21 mouse cellular contexts compared by ENCODE assay signal in genomic region chr10:12803939-12804338, GRCm38 (mm10).
"Had no signal": no experiment of that assay in that cellular context is flagged by ENCODE, and none has a peak within 500 bp of the region (broad histone marks: within the 10 kb centered on the region; RNA-seq: fewer than 3 reads in every experiment).

No protein-coding gene starts in this region.

- H3K27me3 ChIP-seq: limb, embryonic 15.5 days; lung, embryonic 15.5 days; megakaryocyte, embryonic 14.5 days; neural tube, embryonic 13.5 days; stomach, embryonic 15.5 days had no signal

- H3K4me3 ChIP-seq: layer of hippocampus, adult 2 months; limb, embryonic 15.5 days; lung, embryonic 15.5 days; megakaryocyte, embryonic 14.5 days; midbrain, embryonic 10.5 days; neural tube, embryonic 13.5 days; stomach, embryonic 15.5 days had no signal

- H3K9ac ChIP-seq: limb, embryonic 15.5 days; liver, embryonic 14.5 days; lung, embryonic 15.5 days; neural tube, embryonic 13.5 days; stomach, embryonic 15.5 days had no signal

- DNase-seq: kidney, adult 18-20 months; kidney, postnatal 25 days; layer of hippocampus, adult 9-11 months; lung, adult 18-20 months; lung, postnatal 10 days; lung, postnatal 36 days; midbrain, embryonic 14.5 days; retina, postnatal 1 day; right cerebral cortex, postnatal 25 days; spleen, adult 18-20 months; thymus, postnatal 25 days had no signal

- H3K4me2 ChIP-seq: limb, embryonic 15.5 days; liver, embryonic 11.5 days; lung, embryonic 15.5 days; neural tube, embryonic 13.5 days; stomach, embryonic 15.5 days had no signal

- H3K27ac ChIP-seq: kidney, postnatal 0 days; layer of hippocampus, adult 2 months; limb, embryonic 15.5 days; liver, embryonic 14.5 days; lung, embryonic 15.5 days; midbrain, embryonic 10.5 days; neural tube, embryonic 13.5 days; stomach, embryonic 15.5 days had no signal

- H3K36me3 ChIP-seq: limb, embryonic 15.5 days; lung, embryonic 15.5 days; midbrain, embryonic 10.5 days; neural tube, embryonic 13.5 days; stomach, embryonic 15.5 days had no signal

- H3K9me3 ChIP-seq: limb, embryonic 15.5 days; lung, embryonic 15.5 days; megakaryocyte, embryonic 14.5 days; midbrain, embryonic 10.5 days; neural tube, embryonic 13.5 days; stomach, embryonic 15.5 days had no signal
